Mouse (Mus musculus) c-Kit-positive CD71-positive TER-119-positive erythroid progenitor cells, embryonic 14.5 days (primary cell): ENCODE data around the gene Fchsd2.
"Not testable (repeated sequence)": the region's sequence is repeated elsewhere in the genome, so short reads cannot be mapped to it uniquely, and the experiment has no call there.

Experiments used
- DNase-seq: peaks from one replicate; pipeline ENCODE4 v3.0.0-alpha.2; 2013; ENCODE audit warnings: low spot score

Fchsd2 gene

GRCm38 (mm10) chr7:101114328-101114727 is 21.7 kb downstream of the Fchsd2 start:
- no peak for DNase-seq

- DNase-seq = no peak
Observed at GRCm38 (mm10) chr7:101119391-101119790, 26.7 kb downstream of the Fchsd2 start.

GRCm38 (mm10) chr7:101123579-101124347 is 31.1 kb downstream of the Fchsd2 start:
- no peak for DNase-seq

- no peak for DNase-seq
Observed at GRCm38 (mm10) chr7:101127737-101128136, 35.1 kb downstream of the Fchsd2 start.

DNA sequence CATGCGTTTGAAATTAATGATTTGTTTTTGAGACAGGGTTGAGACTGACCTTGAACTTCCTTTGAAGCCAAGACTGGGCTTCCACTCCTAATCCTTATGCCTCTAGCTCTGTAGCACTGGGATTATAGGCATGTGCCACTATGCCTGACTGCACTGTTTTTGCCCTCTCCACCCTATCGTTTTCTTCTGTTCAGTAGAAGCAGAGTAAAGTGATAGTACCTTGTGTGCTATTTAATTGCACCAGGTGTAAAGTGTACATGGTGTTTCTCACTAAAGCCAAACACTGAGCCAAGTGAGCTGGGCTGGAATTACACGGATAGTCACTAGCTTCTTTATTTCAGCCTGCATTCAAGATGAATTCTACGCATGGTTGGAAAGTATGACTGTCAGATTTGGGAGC is 35.9 kb downstream of the Fchsd2 start:
- DNase-seq = no peak

DNA sequence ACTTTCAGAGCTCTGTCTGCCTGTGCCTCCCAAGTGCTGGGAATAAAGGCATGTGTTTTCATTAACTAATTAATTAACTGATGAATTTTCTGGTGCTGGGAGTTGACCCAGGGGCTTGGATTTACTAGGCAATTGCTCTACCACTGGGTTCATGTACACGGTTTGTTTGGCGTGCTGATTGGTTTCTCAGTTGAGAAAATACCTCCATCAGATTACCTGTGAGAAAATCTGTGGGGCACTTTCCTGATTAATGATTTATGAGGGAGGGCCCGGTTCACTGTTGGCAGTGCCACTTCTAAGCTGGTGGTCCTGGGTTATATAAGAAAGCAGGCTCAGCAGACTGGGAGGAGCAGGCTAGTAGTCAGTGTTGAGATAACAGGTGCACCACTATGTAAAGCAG is 38.0 kb downstream of the Fchsd2 start:
- DNase-seq = no peak

DNA sequence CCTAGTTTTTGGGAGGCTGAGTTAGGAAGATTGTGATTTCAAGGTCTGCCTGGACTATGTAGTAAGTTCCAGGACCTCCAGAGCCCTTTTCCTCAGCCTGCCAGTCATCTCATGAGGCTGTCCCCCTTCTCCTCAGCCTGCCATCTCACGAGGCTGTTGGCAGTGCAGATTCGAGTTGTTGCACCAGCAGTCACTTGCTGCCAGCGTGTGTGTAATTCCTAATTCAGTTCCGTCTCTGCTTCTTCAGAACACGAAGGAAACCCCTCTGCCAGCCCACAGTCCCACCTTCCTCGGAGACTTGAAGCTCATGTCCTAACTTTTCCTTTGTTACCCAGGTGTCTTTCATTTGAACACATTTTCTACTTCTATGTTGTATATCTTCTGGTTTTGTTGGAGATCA is 38.6 kb downstream of the Fchsd2 start:
- no peak for DNase-seq

DNA sequence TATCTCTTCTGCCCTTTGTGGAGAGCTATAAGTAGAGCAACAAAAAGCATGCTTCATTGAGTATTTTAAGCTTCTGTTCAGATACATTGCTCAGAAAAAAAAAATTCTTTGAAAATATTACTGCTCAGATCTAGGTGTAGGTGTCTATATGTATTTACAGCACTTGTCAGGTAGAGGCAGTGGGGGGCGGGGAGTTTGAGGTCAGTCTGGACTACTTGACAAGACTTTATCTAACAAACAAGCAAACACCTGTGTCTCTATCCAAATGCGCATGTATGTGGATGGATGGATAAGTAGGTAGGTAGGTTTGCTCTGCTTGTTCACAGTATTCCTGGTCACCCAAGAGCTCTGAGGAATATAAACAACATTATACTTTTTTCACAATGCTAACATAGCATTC is 40.9 kb downstream of the Fchsd2 start:
- DNase-seq = no peak

DNA sequence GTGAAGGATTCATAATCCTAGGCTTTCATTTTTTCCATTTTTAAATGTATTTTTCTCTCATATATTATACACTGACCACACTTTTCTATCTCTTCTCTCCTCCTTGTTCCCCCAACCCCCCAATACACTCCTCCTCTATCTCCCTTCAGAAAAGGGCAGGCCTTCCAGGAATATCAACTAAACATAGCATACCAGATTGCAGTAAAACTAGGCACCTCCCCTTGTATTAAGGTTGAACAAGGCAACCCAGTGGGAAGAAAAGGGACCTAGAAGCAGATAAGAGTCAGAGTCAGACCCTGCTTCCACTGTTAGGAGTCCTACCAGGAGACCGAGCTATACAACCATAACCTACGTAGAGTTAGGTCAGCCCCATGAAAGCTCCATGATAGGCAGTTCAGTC is 41.5 kb downstream of the Fchsd2 start:
- no peak for DNase-seq

DNA sequence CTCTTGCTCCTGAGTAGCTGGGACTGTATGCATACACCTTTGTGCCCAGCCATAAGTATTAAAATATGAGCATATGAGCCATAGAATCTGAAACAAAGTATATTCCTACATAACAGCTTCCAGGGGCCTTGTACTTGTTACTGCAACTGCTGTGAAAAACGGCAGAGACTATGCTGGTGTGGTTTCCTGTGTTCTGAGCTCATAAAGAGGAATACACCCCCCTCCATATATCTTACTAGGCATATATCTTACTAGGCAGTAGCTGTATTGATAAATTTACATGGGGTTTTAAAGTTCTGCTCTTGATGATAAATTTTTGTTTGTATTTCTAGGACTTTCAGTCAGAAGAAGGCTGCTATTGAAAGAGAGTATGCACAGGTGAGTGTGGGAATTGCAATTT is 46.2 kb downstream of the Fchsd2 start:
- no peak for DNase-seq

DNA sequence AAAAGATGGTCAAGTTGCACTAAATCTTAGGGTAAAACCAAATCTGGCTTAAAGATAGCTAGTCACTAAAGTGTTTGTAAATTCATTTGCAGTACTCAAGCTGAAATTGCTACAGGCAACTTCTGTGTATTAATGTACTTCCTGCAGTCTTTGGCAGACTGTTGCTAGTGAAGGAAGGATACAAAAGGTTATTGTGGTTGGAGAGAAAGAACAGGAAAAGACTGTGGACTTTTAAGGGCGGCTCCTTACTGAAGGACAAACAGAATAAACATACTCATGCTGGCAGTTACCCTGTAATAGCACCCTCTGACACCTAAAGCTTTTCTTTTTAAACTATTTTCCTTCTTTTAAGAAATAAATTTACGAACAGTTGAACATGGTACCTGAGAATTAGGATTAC is 50.2 kb downstream of the Fchsd2 start:
- DNase-seq = no peak

- DNase-seq = no peak
Observed at GRCm38 (mm10) chr7:101144222-101144621, 51.6 kb downstream of the Fchsd2 start.

GRCm38 (mm10) chr7:101149039-101149438 is 56.4 kb downstream of the Fchsd2 start:
- no peak for DNase-seq

DNA sequence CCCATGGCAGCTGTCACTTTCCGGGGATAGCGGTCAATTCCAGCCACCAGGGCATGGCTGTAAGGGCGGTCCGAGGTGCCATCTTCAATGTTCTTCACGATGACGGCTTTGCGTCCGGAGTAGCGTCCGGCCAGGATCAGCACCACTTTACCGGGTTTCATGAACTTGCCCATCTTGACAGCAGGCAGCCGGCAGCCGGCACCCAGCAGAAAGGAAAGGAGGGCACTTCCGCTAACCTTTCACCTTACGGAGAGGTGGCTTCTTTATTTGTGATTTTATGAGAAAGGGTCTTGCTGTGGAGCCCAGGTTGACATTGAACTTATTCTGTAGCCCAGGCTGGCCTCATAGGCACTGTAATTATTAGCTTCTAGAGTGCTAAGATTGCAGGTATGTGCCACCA is 62.2 kb downstream of the Fchsd2 start:
- not testable (repeated sequence) for DNase-seq

DNA sequence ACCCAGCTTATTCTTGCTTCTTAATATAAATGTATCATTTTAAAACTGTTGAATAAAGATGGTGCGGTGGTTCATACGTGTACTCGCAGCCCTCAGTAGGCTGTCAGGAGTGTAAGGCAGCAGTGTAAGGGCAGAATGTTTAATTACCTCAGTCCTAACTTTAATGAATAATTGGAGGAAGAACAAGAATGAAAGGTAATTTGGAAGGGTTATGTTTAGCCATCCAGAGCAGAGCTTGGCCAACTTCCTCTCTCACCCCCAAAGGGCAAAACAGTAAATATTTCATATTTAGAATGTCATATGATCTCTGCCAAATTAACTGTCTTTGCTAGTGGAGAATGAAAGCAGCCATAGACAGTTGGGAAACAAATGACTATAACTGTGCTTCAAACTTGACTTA is 62.6 kb downstream of the Fchsd2 start:
- no peak for DNase-seq

DNA sequence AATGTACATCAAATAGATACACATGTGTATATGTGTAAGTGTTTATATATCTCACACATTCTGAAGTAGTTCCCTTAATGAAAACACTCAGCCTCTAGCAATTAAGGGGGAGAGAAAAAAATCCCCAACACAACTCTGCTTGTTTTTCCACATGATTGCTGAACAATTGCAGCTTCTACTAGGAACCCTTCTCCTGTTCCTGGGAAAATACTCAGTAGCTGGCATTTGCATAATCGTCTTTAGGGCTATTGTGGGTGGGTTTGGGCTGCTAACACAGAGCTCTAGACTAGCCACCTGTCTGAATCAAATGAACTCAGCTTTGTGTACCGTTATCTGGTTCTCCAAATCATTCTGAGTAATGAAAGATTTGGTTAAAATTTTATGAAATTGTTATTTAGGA is 67.6 kb downstream of the Fchsd2 start:
- DNase-seq = no peak

- no peak for DNase-seq
Observed at GRCm38 (mm10) chr7:101162781-101163180, 70.1 kb downstream of the Fchsd2 start.

- DNase-seq = no peak
Observed at GRCm38 (mm10) chr7:101163878-101164277, 71.2 kb downstream of the Fchsd2 start.

GRCm38 (mm10) chr7:101166568-101166967 is 73.9 kb downstream of the Fchsd2 start:
- no peak for DNase-seq

DNA sequence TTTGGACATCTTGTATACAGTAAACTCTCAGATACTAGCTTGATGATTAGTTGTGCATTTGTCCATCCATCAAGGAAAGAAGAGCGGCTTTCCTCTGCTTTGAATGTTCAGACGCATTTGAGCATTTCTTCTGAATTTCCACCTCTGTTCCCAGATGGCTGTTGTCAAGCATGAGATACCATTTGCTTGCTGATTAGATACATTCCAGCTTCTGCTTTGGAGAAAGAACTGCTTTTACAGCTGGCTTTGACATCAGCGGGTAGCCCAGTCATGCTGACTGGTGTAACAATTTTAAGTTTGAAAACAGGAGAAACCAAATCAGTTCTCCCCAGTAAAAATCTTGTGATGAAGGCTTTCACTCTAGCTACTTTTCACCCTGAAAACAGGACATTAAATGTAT is 77.8 kb downstream of the Fchsd2 start:
- no peak for DNase-seq

DNA sequence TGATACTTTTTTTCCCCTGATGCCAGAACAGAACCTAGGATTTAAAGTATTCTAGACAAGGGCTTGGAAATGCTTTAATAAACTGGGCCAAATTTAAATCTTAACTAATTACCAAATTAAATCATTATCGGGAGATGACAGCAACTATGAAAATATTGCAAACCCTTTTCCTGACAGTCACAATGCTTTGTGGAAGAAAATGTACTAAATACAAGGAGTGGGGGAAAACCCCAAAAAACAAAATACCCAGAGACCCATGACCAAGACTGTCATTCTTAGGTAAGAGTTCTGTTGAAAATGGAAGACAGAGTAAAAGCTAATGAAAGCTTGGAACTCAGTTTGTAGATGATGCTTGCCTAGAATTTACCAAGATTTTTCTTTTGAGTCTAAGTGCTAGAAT is 78.3 kb downstream of the Fchsd2 start:
- no peak for DNase-seq

DNA sequence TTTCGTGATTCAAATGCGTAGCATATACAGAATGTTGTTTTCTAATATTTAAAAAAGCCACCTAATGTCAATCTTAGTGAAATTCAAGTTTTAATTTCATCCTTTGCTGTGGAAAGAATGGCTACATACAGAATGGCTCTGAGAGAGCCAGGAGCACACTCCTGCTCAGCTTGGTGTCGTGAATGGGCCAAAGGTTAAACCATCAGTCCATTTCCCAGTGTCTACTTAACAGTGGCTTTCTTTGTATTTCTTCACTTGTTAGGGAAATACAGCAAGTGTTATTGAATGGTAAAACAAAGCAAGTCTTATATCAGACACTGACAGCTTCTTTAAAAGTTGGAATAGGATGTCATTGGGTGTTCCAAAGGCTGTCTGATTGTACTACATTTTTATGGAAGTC is 80.7 kb downstream of the Fchsd2 start:
- DNase-seq = no peak

- no peak for DNase-seq
Observed at GRCm38 (mm10) chr7:101178751-101179150, 86.1 kb downstream of the Fchsd2 start.

- no peak for DNase-seq
Observed at GRCm38 (mm10) chr7:101191326-101191969, 98.8 kb downstream of the Fchsd2 start.
